Mouse (Mus musculus) kidney, postnatal 25 days (tissue): ENCODE data around the gene Galnt4.

Experiments used
- DNase-seq, 2 experiments: peaks; one replicate each; pipeline ENCODE4 v3.0.0; 2021; ENCODE audit warnings: mixed read lengths in 2 of 2

Gene Galnt4

DNA sequence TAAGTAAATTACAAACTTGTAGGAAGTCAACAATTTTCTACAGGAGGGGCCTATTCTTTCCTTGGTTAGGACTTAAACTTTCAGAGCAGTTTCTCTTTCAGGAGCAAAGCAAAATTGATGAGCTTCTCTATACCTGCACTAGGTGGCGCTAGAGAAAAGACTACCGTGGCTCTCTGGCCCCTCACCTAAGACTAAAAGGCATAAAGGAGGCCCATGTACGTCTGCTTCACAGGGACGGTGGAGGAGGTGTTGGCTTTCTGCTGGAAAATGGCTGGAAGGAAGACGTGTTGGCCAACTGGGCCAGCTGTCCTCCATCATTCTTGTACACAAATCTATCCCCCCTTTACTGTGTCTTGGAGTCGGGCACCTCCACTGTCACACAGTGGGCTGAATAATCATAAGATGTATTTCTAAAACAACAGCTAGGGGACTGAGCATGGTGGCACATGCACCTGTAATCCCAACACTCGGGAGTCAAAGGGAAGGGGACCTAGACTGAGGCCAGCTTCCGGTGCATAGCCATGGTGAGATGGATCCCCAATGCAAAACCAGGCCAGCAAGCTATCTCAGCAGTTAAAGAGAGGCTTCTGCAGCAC lies 54.1 kb downstream of the Galnt4 start:
- DNase-seq: peak in 1 of 2 experiments; percentile 45
